Mouse (Mus musculus): ENCODE results near the gene Scaf4.

Gene Scaf4

DNA sequence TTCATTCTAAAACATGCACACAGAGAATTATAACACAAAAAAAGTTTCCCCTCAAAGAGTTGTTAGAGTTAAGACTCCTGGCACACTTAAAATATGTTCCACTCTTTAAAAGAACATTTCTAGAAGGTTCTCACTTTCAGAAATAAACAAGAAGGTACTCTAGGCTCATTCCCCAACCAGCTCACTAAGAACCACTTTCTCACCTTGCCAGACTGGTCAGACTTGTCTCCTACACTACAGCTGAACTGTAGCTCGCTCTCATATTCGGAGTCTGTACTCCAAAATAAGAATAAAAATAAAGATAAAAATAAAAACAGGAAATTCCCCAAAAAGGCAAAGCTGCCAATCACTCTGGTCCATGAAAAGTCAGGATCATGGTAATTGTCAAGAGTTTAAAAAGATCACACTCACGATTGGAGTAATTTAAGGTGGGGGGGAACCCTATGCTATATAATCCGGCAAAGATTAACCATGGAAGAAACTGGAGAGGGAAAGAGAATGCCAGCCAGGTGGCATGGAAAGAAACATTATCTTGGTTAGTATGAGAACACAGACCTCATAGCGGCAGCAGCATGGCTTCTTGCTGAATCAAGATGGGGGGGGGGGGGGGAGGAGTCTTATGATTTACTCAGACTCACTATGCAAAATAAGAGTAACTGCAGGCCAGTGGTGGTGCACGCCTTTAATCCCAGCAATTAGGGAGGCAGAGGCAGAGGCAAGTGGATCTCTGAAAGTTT lies 80.9 kb downstream of the Scaf4 start:
- DNase-seq (ENCODE audit: low spot score in 2 of 2): no peak

DNA sequence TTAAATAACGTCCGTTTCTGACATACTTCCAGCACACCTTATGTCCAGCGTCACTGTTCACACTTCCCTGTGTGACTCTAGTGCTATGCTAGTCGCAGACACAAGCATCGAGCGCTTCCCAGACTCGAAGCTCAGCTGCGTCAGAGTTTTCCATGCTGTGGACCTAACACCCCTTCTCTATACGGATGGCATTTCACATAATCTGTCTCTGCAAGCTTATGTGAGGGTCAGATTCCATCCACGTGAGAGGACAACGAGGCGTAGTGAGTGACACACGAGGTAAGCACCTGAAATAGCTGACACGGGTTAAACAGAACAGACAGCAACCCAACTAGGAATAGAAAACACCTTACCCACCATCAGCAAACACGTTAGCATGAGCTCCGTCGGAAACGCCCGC lies 82.2 kb downstream of the Scaf4 start:
- DNase-seq (ENCODE audit: low spot score in 2 of 2): no peak

- no peak for DNase-seq (ENCODE audit: low spot score in 2 of 2)
These were observed 85.1 kb downstream of the Scaf4 start for GRCm38 (mm10) chr16:90199174-90199573.

DNA sequence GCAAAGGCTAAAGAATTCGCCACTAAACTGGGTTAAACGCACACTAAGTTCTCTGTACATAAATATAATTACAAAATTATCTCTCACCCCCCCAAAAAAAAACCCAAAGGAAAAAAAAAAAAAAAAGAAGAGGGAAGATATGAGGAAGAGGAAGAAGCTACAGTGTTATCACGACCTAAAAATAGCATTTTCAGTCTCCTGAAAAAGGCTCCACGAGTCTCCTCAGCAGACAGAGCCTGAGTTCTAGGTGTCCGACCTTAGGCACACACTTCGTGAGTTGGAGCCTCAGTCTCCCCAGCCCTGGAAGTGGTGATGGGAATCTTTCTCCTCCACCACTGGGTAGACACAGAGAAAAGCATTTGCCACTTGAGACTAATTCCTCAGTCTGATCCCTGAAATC lies 85.7 kb downstream of the Scaf4 start:
- no peak for DNase-seq (ENCODE audit: low spot score in 2 of 2)

- peak; percentile 34 to 63 for DNase-seq (ENCODE audit: low spot score in 2 of 2)
These were observed 86.8 kb downstream of the Scaf4 start for GRCm38 (mm10) chr16:90197337-90197973.

- DNase-seq (ENCODE audit: low spot score in 2 of 2): no peak
These were observed 87.5 kb downstream of the Scaf4 start for GRCm38 (mm10) chr16:90196688-90197240.

DNA sequence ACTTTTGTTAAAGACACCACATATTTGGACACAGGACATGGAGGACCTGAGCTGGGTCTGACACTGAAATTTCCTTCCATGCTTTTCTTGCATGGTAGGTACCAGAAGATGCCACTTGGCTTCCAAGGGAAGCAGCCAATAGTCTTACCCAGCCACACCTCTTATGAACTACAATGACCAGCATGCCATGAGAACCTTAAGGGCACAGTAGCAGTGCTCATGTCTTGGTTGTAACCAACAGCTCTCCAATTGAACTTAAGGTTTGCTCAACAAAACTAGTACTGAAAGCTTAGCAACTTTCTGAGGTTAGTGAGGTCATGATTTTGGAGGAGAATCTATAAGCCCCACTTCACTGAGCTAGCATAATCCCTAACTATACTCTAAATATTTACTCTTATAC lies 90.6 kb downstream of the Scaf4 start:
- DNase-seq (ENCODE audit: low spot score in 2 of 2): no peak

DNA sequence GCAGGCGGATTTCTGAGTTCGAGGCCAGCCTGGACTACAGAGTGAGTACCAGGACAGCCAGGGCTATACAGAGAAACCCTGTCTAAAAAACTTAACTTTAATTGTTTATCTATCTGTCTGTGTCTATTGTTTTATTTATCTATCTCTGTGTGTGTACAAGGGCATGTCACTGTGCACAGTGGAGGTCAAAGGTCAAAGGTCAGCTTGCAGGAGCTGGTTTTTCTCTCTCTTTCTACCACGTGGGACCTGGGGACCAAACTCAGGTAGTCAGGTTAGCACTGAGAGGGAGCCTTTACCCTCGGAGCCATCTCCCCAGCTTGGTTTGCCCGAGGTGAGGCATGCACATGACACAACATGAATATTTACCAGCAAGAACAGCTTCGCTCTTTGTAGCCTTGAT lies 93.0 kb downstream of the Scaf4 start:
- no peak for DNase-seq (ENCODE audit: low spot score in 2 of 2)

GRCm38 (mm10) chr16:90187453-90187852 lies 96.8 kb downstream of the Scaf4 start:
- DNase-seq (ENCODE audit: low spot score in 2 of 2): no peak

DNA sequence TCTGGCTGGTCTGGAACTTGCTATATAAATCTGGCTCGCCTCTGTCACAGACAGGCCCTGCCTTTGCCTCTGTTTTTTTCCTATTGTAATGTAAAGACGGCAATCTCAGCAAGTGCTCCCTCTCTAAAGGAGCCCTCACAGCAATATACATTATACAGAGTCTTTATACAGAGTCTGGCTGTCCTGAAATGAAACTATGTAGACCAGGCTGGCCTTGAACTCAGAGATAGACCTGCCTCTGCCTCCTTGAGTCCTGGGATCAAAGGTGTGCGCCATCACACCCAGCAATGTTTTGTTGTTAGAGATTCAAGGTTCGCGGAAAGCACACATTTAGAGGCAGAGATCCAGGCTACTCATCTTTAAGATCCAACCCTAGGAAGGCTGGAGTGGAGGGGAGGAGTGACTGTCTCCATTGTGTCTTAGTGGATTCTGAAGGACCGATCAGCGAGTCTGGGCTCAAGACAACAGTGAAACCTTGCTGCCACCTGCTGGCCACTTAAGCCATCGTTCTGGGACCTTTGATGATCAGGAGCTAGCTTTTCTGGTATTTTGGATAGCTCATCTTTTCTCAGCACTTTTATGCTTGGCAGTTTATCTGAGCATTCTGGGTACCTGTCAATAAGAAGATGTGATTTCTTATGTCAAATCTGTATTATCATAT lies 98.2 kb downstream of the Scaf4 start:
- peak; percentile 90 to 93 for DNase-seq (ENCODE audit: low spot score in 2 of 2)

GRCm38 (mm10) chr16:90184135-90184534 lies 100.2 kb downstream of the Scaf4 start:
- DNase-seq (ENCODE audit: low spot score in 2 of 2): no peak

- DNase-seq (ENCODE audit: low spot score in 2 of 2): no peak
These were observed 102.6 kb downstream of the Scaf4 start for GRCm38 (mm10) chr16:90181673-90182072.

DNA sequence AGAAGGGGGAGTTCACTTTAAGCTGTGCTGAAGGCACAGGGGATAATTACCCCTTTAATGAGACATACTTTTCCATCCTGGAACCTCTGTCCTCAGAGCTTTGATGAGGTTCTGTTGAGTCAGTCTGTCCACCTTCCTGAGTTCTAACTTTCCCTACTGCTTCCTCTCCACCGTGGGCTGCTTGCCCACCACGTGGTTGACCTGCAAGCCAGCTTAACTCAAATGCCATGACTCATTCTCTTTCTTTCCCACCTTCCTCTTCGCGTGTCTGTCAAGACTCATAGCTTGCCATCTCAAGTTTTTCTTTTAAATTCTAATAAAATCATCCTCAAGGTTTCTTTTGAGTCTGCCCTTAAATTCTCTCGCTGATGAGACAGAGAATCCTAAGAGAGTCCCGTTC lies 103.3 kb downstream of the Scaf4 start:
- no peak for DNase-seq (ENCODE audit: low spot score in 2 of 2)

DNA sequence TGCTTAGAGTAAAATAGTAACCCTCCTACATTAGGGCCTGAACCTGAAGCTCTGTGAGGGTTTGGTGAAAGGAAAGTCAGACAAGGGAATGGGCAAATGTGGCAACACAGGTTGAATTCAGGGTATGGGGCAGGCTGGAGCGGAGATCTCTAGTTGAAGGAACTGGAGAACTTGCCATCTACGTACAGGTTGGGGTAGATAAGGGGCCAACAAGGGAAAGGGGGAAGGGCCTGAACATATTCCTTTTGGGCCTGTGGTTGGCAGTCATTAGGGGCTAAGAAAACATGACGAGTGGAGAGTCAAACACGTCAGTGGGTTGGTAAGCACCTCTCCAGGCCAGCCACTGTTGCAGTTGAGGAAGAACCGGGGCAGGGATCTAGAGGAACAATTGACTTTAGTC lies 104.4 kb downstream of the Scaf4 start:
- DNase-seq (ENCODE audit: low spot score in 2 of 2): no peak

GRCm38 (mm10) chr16:90178404-90178803 lies 105.9 kb downstream of the Scaf4 start:
- no peak for DNase-seq (ENCODE audit: low spot score in 2 of 2)

- DNase-seq (ENCODE audit: low spot score in 2 of 2): no peak
These were observed 106.9 kb downstream of the Scaf4 start for GRCm38 (mm10) chr16:90177425-90177824.

- DNase-seq (ENCODE audit: low spot score in 2 of 2): peak; percentile 67 to 72
These were observed 107.8 kb downstream of the Scaf4 start for GRCm38 (mm10) chr16:90176472-90176871.

Data from right cerebral cortex, adult 2 months (tissue).